Mouse (Mus musculus) midbrain, embryonic 15.5 days (tissue): ENCODE results near the gene Zfyve27. TPM values are rescaled to one million over a fixed set of nuclear protein-coding genes. Genes with fewer than 3 reads are reported as not detected.
A peak's percentile ranks its signal among the peaks of the same experiment; 100 is the strongest.

Source experiments
- ATAC-seq: fragments of 200-750 bp; cut with Nextera tagmentation; replicated peaks from 2 replicates; pipeline ENCODE4 v1.8.0; 2017; ENCODE audit warnings: moderate TSS enrichment
- H3K27ac ChIP-seq: fragments of 300-500 bp; sonication (generic); 2 replicates; pipeline ENCODE4 v1.5.1; 2015; ENCODE audit warnings: mild to moderate bottlenecking, inconsistent platforms
- H3K27me3 ChIP-seq: fragments of 300-500 bp; sonication (generic); replicated peaks from 2 replicates; pipeline ENCODE4 v1.6.1; 2015; ENCODE audit warnings: inconsistent platforms
- H3K36me3 ChIP-seq: fragments of 300-500 bp; sonication (generic); replicated peaks from 2 replicates; pipeline ENCODE4 v1.6.1; 2015; ENCODE audit warnings: inconsistent platforms
- H3K4me1 ChIP-seq: fragments of 300-500 bp; sonication (generic); 2 replicates; pipeline ENCODE4 v1.6.1; 2015; ENCODE audit warnings: inconsistent platforms
- H3K4me2 ChIP-seq: fragments of 300-500 bp; sonication (generic); 2 replicates; pipeline ENCODE4 v1.6.1; 2015; ENCODE audit warnings: inconsistent platforms, mild to moderate bottlenecking, moderate library complexity
- H3K4me3 ChIP-seq: fragments of 300-500 bp; sonication (generic); 2 replicates; pipeline ENCODE4 v1.5.1; 2015; ENCODE audit warnings: mild to moderate bottlenecking, inconsistent platforms
- H3K9ac ChIP-seq: fragments of 300-500 bp; sonication (generic); 2 replicates; pipeline ENCODE4 v1.6.1; 2015; ENCODE audit warnings: mild to moderate bottlenecking, inconsistent platforms
- H3K9me3 ChIP-seq: fragments of 300-500 bp; sonication (generic); 2 replicates; pipeline ENCODE4 v1.6.1; 2016; ENCODE audit warnings: inconsistent platforms
- WGBS: fragments of 180-500 bp; shearing (Covaris S2); methylation state at CpG from one replicate; pipeline ENCODE4 v1.1.7; 2015; ENCODE audit warnings: mixed read lengths; 5-methylcytosine and 5-hydroxymethylcytosine counted together
- polyA plus RNA-seq: library from polyadenylated mRNA; unstranded; fragments of >200 nt; fragmentation: Nextera tagmentation; extraction: Ambion mirVana; gene quantifications from 2 replicates; pipeline ENCODE4 v1.2.1, GENCODE M21; 2015

Zfyve27 gene
- polyA plus RNA-seq, 1 experiment from 2014 or later = 70.3 TPM

DNA sequence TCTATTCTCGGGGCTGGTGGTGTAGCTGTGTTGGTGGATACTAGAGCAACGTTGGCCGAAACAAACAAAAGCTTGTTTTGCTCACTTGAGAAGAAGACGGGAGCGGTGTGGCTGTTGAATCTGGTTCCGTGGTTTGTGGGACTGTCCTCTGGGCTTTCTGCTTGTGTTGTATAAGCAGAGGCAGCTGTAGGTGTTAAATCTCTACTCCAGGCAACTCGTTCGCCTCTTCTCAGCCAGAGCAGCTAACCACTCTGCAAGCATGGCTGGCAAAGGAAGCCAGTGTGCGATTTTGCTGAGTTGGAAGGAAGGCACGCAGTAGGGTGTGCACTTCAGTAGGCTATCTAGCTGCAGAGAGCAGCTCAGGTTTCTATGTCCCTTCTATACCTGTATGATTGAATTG lies 62.7 kb downstream of the Zfyve27 start:
- 82% methylated on average over 10 of the region's 10 CpGs for WGBS
- Histone ChIP-seq H3K4me1 (0 out of 2 replicates have a peak, but pooled peaks cover 4% of the 10 kb centered on the region), H3K36me3 (no peaks in the 10 kb centered on the region), H3K27me3 (no peaks in the 10 kb centered on the region; the same call in 1 of the 2 replicates), H3K4me3 (no peak overlapping the region), H3K4me2 (no peak overlapping the region), H3K9me3 (no peaks in the 10 kb centered on the region), H3K9ac (no peak overlapping the region), H3K27ac (no peak overlapping the region)
- ATAC-seq = no peak

DNA sequence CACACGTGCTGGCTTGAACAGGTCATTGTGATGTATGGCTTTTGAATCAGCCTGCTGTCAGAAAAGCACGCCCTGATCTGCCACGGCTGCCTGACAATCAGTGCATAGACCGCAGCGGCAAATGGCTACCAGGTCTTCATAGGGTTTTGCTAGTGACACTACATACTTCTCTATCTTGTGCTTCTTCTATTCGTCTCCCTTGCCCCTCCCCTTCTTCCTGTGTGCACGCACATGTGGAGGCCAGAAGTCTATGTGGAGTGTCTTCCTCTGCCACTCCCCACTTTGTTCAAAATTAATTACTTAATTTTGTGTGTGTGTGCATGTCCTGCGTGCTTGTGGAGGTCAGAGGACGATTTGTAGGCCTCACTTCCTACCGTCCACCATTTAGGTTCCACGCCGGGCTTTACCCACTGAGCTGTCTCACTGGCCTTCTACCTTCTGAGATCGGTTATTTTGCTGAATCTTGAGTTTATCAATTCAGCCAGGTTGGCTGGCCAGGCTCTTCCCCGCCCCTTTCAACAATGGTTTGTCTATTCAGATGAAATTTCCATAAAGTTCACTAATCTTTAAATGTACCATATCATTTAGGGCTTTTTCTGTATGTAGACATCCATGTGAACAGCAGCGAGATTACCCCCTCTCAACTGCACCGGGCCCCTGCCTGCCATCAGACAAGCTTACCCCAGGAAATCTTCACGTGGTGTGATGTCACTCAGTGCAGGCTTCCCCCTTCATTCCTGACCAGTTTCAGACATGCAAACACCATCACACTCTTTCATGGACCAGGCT lies 65.9 kb downstream of the Zfyve27 start:
- Histone ChIP-seq H3K9ac (no peak overlapping the region), H3K4me3 (no peak overlapping the region), H3K9me3 (no peaks in the 10 kb centered on the region), H3K27me3 (no peaks in the 10 kb centered on the region; the same call in 1 of the 2 replicates), H3K27ac (no peak overlapping the region), H3K4me2 (no peak overlapping the region), H3K36me3 (no peaks in the 10 kb centered on the region), H3K4me1 (0 out of 2 replicates have a peak, but pooled peaks cover 4% of the 10 kb centered on the region)
- no peak for ATAC-seq
- 69% methylated on average over 17 of the region's 17 CpGs for WGBS

GRCm38 (mm10) chr19:42230288-42230568 lies 66.5 kb downstream of the Zfyve27 start:
- H3K4me3 ChIP-seq = no peak overlapping the region
- H3K27ac ChIP-seq = no peak overlapping the region
- H3K9ac ChIP-seq = no peak overlapping the region
- WGBS = 75% methylated on average over 5 of the region's 5 CpGs
- H3K36me3 ChIP-seq = no peaks in the 10 kb centered on the region
- no peak for ATAC-seq
- no peaks in the 10 kb centered on the region for H3K9me3 ChIP-seq
- no peaks in the 10 kb centered on the region; the same call in 1 of the 2 replicates for H3K27me3 ChIP-seq
- H3K4me1 ChIP-seq = 0 out of 2 replicates have a peak, but pooled peaks cover 4% of the 10 kb centered on the region
- no peak overlapping the region for H3K4me2 ChIP-seq

GRCm38 (mm10) chr19:42230986-42231385 lies 67.2 kb downstream of the Zfyve27 start:
- Histone ChIP-seq H3K4me3 (no peak overlapping the region), H3K9ac (no peak overlapping the region), H3K9me3 (no peaks in the 10 kb centered on the region), H3K27ac (no peak overlapping the region), H3K27me3 (no peaks in the 10 kb centered on the region; the same call in 1 of the 2 replicates), H3K4me2 (no peak overlapping the region), H3K4me1 (0 out of 2 replicates have a peak, but pooled peaks cover 4% of the 10 kb centered on the region), H3K36me3 (no peaks in the 10 kb centered on the region)
- ATAC-seq = no peak
- 90% methylated on average over 13 of the region's 13 CpGs for WGBS

DNA sequence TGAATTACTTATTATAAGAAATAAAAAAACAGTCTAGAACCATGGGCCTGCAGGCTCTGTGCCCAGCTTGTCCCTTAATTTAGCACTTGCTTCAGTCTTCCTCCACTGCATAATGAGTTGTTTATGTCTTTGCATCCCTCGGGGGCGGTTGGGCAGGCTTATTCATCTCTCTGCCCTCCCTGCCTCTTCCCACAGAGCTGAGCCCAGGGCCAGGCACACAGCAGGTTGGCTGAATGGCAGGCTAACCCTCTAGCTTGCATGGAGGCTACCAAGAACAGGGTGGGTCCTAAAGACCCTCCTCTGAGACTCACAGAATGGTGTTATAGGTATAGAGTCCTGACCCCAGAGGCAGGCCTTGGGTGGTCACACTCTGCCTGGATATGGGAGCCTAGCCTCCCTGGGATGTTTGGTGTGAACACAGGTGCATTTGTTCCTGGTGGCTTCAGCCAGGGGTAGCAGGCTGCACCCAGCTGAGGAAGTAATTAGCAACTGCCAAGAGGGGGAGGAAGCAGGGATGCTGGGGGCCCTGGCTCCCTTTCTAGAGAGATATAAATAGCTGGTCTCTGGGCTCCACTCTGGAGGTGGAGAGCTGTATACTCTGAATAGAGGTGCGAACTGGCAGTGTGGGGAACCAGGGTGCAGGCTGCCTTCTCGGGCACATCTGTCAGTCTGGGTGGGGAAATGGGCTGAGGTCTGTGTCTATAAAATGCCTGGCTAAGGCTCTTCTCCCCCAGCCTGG lies 74.0 kb downstream of the Zfyve27 start:
- H3K27me3 ChIP-seq = no peaks in the 10 kb centered on the region
- H3K9ac ChIP-seq = no peak overlapping the region
- WGBS = 20% methylated on average over 4 of the region's 4 CpGs
- H3K9me3 ChIP-seq = no peaks in the 10 kb centered on the region
- ATAC-seq = no peak
- no peak overlapping the region for H3K4me2 ChIP-seq
- no peaks in the 10 kb centered on the region for H3K36me3 ChIP-seq
- no peak overlapping the region for H3K4me3 ChIP-seq
- peaks cover 7% of the 10 kb centered on the region; the same call in 1 of the 2 replicates for H3K4me1 ChIP-seq
- peak overlapping the region; percentile 27; the same call in 1 of the 2 replicates for H3K27ac ChIP-seq

- ATAC-seq = no peak
- Histone ChIP-seq H3K36me3 (no peaks in the 10 kb centered on the region), H3K27ac (no peak overlapping the region), H3K4me3 (no peak overlapping the region), H3K27me3 (no peaks in the 10 kb centered on the region), H3K9ac (no peak overlapping the region), H3K4me2 (no peak overlapping the region), H3K4me1 (peaks cover 7% of the 10 kb centered on the region; the same call in 1 of the 2 replicates), H3K9me3 (no peaks in the 10 kb centered on the region)
- WGBS = 78% methylated on average over 7 of the region's 7 CpGs
Measured at GRCm38 (mm10) chr19:42238341-42238715, 74.6 kb downstream of the Zfyve27 start.

- no peak for ATAC-seq
- H3K9me3 ChIP-seq = no peaks in the 10 kb centered on the region
- peaks cover 7% of the 10 kb centered on the region; the same call in 1 of the 2 replicates for H3K4me1 ChIP-seq
- no peaks in the 10 kb centered on the region for H3K27me3 ChIP-seq
- no peak overlapping the region for H3K27ac ChIP-seq
- no peak overlapping the region for H3K4me3 ChIP-seq
- H3K9ac ChIP-seq = no peak overlapping the region
- H3K4me2 ChIP-seq = no peak overlapping the region
- no peaks in the 10 kb centered on the region for H3K36me3 ChIP-seq
- 62% methylated on average over 8 of the region's 8 CpGs for WGBS
Measured at GRCm38 (mm10) chr19:42240881-42241280, 77.1 kb downstream of the Zfyve27 start.

DNA sequence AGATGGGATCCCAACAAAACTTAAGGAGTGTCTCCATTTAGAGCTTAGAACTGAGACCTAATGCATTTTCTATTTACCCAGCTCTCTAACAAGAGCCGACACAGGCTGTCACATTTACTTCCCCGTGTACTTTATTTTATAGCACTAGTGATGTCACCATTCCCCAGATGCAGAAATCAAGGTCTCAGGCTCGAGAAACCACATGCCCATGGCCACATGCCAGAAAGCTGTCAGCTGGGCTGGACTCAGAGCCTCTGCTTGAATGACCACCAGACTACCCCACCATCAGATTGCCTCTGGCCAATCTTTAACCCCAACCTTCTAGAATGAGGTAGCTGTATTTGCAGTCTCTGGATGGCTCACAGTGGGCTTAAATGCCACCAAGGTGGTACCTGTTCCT lies 79.7 kb downstream of the Zfyve27 start:
- Histone ChIP-seq H3K4me2 (no peak overlapping the region), H3K4me3 (no peak overlapping the region), H3K4me1 (no peaks in the 10 kb centered on the region), H3K27me3 (no peaks in the 10 kb centered on the region), H3K27ac (no peak overlapping the region), H3K36me3 (no peaks in the 10 kb centered on the region), H3K9ac (no peak overlapping the region), H3K9me3 (no peaks in the 10 kb centered on the region)
- WGBS = 68% methylated on average over 3 of the region's 3 CpGs
- no peak for ATAC-seq

Other genes starting within 250 kb of the Zfyve27 start
- gene Exosc1, start 230.5 kb upstream of the Zfyve27 start, polyA plus RNA-seq = 53.1 and 61.1 TPM in 2 replicates
- gene Zdhhc16, start 230.5 kb upstream of the Zfyve27 start, polyA plus RNA-seq = 88.0 and 91.9 TPM in 2 replicates
- 34.9 and 37.5 TPM in 2 replicates for gene Mms19, start 182.8 kb upstream of the Zfyve27 start, polyA plus RNA-seq
- 10.0 and 13.6 TPM in 2 replicates for gene Ubtd1, start 182.2 kb upstream of the Zfyve27 start, polyA plus RNA-seq
- gene Ankrd2, start 128.0 kb upstream of the Zfyve27 start, polyA plus RNA-seq = 0.56 and 0.83 TPM in 2 replicates
- gene Hoga1, start 118.3 kb upstream of the Zfyve27 start, polyA plus RNA-seq = 1.1 and 1.3 TPM in 2 replicates
- not detected in 2 replicates for gene 4933411K16Rik, start 111.7 kb upstream of the Zfyve27 start, polyA plus RNA-seq
- 154 and 162 TPM in 2 replicates for gene Morn4, start 77.6 kb upstream of the Zfyve27 start, polyA plus RNA-seq
- gene Pi4k2a, start 73.5 kb upstream of the Zfyve27 start, polyA plus RNA-seq = 30.1 and 30.6 TPM in 2 replicates
- 6.3 and 7.3 TPM in 2 replicates for gene Avpi1, start 34.9 kb upstream of the Zfyve27 start, polyA plus RNA-seq
- 2.9 and 4.6 TPM in 2 replicates for gene Marveld1, start 16.6 kb upstream of the Zfyve27 start, polyA plus RNA-seq
- gene Sfrp5, start 38.3 kb downstream of the Zfyve27 start, polyA plus RNA-seq = 1.1 and 1.3 TPM in 2 replicates
- gene Golga7b, start 83.6 kb downstream of the Zfyve27 start, polyA plus RNA-seq = 62.7 and 65.5 TPM in 2 replicates